Mouse (Mus musculus) testis, adult 2 months (tissue): ENCODE measurements around the gene Pelp1.

ENCODE experiments used
- CTCF ChIP-seq: fragments of 200-500 bp; IDR thresholded peaks from 2 replicates; pipeline ENCODE4 v1.5.1; 2012; ENCODE audit warnings: low read depth, mild to moderate bottlenecking, inconsistent platforms, low read length, moderate library complexity; ENCODE audit not compliant: control insufficient read depth, insufficient read depth, insufficient replicate concordance
- POLR2A ChIP-seq: fragments of 200-500 bp; IDR thresholded peaks from 2 replicates; pipeline ENCODE4 v1.6.1; 2012; ENCODE audit warnings: low read depth, mild to moderate bottlenecking, inconsistent platforms, low read length, moderate library complexity; ENCODE audit not compliant: control insufficient read depth

GRCm38 (mm10) chr11:70410297-70410643, 439 bp upstream of the Pelp1 start:
- no peak for TF ChIP-seq CTCF
- TF ChIP-seq POLR2A: no peak
